Mouse (Mus musculus) monocyte, adult 5-6 weeks (primary cell): ENCODE data around the gene Slc22a7. TPM values are rescaled to one million over a fixed set of nuclear protein-coding genes. Genes with fewer than 3 reads are reported as not detected.

ENCODE experiments used
- ATAC-seq: fragments of 153-309, 156-312 bp; replicated peaks from 2 replicates; pipeline ENCODE4 v1.8.0; 2017; ENCODE audit warnings: mild to moderate bottlenecking; ENCODE audit not compliant: low TSS enrichment, insufficient number of reproducible peaks, severe bottlenecking, poor library complexity, low FRiP score
- total RNA-seq: library from RNA; stranded (forward); fragments of 200-1000, 200-491, 200-594 nt; gene quantifications from 3 replicates; pipeline ENCODE4 v1.2.3, GENCODE M21; 2017

Slc22a7 gene
- total RNA-seq, 1 experiment from 2014 or later: not detected

- no peak for ATAC-seq
These were observed 6.8 kb upstream of the Slc22a7 start for GRCm38 (mm10) chr17:46444839-46445579.

DNA sequence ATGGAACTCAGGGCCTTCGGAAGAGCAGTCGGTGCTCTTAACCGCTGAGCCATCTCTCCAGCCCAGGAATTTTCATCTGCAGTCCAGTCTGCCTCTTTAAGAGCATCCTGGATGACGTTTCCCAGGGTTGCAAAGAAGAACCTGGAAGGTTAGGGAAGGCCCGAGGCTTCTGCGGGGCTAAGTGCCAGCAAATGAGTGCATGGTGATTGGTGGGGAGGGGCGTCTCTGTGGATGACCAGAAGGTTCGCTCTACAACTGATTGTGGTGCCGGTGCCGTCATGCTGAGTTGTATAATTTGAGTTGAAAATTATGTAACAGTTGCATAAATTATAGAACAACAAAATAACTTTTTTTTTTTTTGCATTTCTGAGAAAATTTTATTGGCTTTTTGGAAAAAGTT, 919 bp upstream of the Slc22a7 start:
- no peak for ATAC-seq

DNA sequence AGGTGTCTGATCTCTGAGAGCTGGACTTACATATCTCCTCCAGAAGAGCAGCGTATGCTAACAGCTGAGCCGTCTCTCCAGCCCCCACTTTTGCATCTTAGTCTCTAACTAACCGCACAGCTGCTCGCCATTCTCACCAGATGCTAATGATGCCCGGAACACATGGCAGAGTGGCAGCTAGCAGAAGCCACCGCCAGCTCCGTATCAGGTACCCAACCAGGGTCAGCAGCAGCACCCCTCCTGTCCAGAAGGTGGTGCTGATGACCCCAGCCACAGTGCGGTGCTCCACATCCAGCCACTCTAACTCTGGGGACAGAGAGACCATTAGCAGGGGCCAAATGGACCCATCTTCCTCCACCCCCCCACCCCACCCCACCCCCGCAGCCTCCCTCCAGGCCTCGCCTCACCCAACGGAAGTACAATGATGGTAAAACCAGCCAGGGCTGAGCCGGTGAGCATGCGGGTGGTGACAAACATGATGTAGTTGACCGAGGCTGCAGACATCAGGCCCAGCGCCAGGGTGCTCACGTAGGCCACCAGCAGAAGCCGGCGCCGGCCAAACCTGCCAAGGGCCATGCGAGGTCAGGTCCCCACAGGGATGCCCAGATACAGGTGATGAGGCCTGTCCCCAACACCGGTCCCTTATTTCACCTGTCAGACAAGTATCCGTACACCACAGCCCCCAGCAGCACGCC, 1.4 kb downstream of the Slc22a7 start:
- ATAC-seq: 0 out of 2 replicates have a peak, but pooled peaks have one; percentile 34

DNA sequence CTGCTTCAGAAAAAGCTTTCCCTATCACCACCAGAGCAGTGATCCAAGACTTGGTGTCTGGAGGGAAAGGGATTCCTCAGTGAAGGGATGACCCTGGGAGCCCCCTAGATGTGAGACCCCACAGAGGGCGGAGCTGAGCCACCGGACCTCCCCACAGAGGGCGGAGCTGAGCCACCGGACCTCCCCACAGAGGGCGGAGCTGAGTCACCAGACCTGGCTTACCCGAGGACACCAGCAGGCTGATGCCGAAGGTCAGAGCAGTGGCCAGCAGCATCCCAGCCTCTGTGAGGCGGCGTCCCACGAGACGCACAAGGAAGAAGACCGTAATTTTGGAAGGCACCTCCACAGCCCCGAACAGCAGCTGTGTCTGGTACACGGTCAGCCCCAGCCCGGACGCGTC, 4.6 kb downstream of the Slc22a7 start:
- no peak for ATAC-seq

DNA sequence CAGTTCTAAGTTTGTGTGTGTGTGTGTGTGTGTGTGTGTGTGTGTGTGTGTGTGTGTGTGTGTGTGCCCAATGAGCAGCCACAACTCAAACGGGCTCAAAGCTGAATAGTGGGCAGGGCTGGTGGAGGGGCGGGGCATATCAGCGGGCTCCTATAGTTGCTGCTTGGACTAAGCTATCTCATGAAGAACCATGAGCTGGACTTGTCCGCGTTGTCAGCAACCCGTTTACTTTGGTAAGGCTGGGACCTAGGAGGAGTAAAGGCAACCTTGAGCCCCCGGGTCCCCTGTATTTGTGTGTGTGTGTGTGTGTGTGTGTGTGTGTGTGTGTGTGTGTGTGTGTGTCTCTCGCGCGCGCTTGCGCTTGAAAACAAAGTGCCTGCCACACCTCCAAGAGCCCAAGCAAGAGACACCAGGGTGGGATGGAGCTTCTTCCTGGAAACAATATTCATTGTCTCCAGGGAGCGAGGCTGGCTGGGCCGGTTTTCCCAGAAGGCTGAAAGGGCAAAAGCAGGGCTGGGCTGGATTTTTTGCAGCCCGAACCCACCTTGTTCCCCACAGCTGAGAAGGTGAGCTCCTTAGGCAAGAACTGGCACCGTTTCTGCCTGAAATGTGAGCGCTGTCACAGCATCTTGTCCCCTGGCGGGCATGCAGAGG, 9.4 kb downstream of the Slc22a7 start, which contains the start of gene Crip3:
TSS of gene Crip3 (plus strand) at position 166 of the 654 bp plus-strand sequence.
- no peak for ATAC-seq

- no peak for ATAC-seq
These were observed 11.8 kb downstream of the Slc22a7 start for GRCm38 (mm10) chr17:46426496-46426895.

DNA sequence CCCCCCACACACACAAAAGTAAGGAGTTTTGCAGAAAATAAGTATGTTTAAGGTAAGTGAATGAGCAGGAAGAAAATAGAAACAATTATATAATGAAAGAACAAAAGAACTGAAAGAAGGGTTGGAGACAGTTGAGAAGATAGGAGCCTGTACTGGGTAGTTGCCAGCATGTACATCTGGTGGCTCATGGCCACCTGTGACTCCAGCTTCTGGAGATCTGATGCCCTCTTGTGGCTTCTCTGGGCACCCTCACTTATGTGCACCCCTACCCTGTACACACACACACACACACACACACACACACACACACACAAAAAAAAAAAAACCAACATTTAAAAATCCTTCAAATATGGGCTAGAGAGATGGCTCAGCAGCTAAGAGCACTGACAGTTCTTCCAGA, 18.5 kb downstream of the Slc22a7 start:
- no peak for ATAC-seq

DNA sequence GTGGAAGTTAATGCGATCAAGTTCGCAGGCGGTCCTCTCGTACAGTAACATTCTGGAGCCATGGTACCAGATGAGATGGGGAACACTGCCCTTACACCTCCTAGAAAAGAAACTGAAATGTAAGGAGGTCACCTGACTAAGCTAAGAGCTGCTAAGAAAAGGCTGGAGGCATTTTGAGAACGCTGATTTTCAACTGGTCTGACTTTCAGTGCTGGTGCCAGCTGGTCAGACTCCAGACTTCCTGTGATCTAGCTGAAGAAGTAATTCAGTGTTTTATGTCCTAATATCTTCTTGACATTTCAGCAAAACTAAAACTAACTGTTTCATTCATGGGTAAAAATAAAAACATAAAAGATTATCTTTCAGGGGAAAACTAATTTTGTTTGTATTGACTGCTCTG, 19.6 kb downstream of the Slc22a7 start:
- ATAC-seq: no peak

- no peak for ATAC-seq
These were observed 29.8 kb downstream of the Slc22a7 start for GRCm38 (mm10) chr17:46408478-46408877.

GRCm38 (mm10) chr17:46394631-46395030, 43.6 kb downstream of the Slc22a7 start:
- ATAC-seq: no peak

DNA sequence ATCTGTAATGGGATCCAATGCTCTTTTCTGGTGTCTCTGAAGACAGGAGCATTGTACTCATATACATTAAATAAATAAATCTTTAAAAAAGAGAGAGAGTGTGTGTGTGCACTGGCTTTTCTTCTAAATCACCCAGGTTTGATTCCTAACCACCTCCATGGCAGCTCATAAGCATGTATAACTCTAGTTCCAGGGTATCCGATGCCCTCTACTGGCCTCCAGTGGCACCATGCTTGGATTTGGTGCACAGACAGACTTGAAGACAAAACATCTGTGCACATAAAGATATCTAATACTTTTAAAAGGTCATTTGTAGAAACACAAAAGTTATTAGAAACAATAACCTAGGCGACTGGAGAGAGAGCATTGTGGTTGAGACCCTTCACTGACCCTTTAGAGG, 45.2 kb downstream of the Slc22a7 start:
- no peak for ATAC-seq

DNA sequence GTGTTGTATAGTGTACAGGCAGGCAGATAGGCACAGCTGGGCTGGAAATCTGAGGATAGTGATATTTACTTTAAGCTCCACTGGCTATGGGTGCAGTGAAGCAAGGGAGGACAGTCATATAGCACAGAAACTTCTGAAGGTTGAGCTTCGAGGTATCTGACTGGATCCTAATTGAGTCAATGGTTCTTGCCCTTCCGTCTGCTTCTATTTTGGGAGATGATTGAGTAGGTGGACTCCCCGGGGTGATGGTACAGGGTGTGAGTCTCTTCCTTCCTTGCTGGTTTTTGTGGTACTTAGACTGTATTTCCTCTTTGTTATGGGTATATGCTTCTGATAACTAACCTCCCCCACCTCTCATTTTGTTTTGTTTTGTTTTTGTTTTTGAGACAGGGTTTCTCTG, 50.1 kb downstream of the Slc22a7 start:
- no peak; the same call in 1 of the 2 replicates for ATAC-seq

DNA sequence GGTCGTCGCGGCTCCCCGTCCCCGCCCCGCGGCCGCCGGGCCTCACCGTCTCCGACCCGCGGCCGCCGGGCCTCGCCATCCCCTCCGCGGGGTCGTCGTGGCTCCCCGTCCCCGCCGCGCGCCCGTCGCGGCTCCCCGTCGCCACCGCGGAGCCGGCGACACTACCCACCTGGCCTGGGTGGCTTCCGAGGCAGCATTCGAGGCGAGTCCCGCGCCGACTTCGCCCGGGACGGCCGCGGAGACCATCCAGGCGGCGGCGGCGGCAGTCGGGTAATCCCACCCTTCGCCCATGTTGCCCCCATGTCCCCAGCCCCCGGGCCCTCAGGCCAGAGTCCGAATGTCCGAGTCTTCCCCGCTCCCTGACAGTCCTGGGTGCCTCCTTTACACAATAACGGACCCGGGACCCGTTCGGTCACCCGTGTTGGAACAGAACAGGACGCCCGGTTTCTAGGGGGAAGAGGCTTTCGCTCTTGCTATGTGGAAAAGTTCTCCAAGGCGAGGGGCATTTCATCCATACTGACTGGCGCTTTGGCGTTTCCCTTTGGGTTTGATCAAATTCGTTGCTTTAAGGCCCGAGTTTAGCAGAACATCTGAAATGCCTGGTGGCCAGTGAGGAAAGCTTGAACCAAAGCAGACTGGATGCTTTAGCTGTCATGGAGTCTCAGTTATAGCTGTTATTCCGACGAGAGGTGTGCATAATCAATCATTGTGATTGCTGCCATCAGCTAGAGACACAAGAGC, 54.0 kb downstream of the Slc22a7 start:
- ATAC-seq: no peak

DNA sequence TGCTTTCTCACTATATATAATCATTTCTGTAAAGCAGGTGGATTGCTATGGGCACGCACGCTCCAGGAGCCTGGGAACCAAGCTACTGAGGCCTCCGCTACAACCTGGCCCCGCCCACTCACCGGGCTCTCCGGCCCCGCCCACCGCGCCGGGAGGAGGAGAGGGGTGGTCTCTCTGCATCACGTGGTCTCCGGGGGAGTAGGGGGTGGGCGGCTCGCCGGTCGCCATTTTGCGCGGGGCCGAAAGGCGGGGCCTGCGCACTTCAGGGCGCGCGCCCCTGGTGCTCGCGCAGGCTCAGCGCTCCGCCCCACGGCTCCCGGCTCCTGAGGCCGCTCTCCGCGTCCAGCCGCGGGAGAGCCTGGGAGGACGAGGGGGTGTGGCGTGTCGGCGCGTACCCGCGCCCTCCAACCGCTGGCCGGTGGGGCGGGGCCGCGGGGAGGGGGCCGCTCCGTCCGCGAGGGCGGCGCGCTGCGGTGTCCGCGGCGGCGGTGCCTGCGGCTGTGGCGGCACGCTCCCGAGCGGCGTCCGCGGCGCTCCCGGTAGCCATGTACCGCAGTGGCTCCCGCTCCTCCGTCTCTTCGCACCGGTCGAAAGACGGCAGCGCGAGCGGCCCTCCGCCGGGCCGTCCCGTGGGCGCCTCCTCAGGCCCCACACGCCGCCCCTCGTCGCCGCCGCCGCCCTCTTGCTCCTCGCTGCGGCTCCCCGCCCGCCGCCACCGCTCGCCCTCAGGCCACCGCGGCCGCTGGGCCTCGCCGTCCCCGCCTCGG, 54.8 kb downstream of the Slc22a7 start, which contains the start of gene Zfp318:
TSS of gene Zfp318 (plus strand) at position 438 of the 767 bp plus-strand sequence.
- ATAC-seq: peak; percentile 83

Other genes with a start within 250 kb of the Slc22a7 start
- gene Polh, start 235.8 kb downstream of the Slc22a7 start, total RNA-seq: 7.5 to 15.6 TPM (median 7.7 TPM) in 3 replicates
- gene Xpo5, start 235.7 kb downstream of the Slc22a7 start, total RNA-seq: 20.3 to 29.2 TPM (median 21.2 TPM) in 3 replicates
- 37.2 to 47.6 TPM (median 42.7 TPM) in 3 replicates for gene Polr1c, start 190.4 kb downstream of the Slc22a7 start, total RNA-seq
- 57.8 to 85.4 TPM (median 76.1 TPM) in 3 replicates for gene Yipf3, start 190.4 kb downstream of the Slc22a7 start, total RNA-seq
- gene Lrrc73, start 184.9 kb downstream of the Slc22a7 start, total RNA-seq: 0.58 TPM in 1 of 3 replicates, not detected in the others
- 14.6 to 18.0 TPM (median 18.0 TPM) in 3 replicates for gene Tjap1, start 155.4 kb downstream of the Slc22a7 start, total RNA-seq
- gene Dlk2, start 141.0 kb downstream of the Slc22a7 start, total RNA-seq: not detected in 3 replicates
- gene Abcc10, start 110.1 kb downstream of the Slc22a7 start, total RNA-seq: 2.8 to 3.4 TPM (median 3.0 TPM) in 3 replicates
- gene Zfp318, start 54.7 kb downstream of the Slc22a7 start, total RNA-seq: 23.5 to 54.0 TPM (median 33.9 TPM) in 3 replicates
- not detected in 3 replicates for gene Crip3, start 9.5 kb downstream of the Slc22a7 start, total RNA-seq
- gene Ttbk1, start 49.2 kb upstream of the Slc22a7 start, total RNA-seq: under 0.01 to 0.58 TPM (median 0.48 TPM) in 3 replicates
- gene Dnph1, start 58.3 kb upstream of the Slc22a7 start, total RNA-seq: not detected in 3 replicates
- gene Cul9, start 107.9 kb upstream of the Slc22a7 start, total RNA-seq: 4.4 to 7.6 TPM (median 4.9 TPM) in 3 replicates
- gene Srf, start 117.7 kb upstream of the Slc22a7 start, total RNA-seq: 24.8 to 46.0 TPM (median 36.6 TPM) in 3 replicates
- not detected in 3 replicates for gene Ptk7, start 191.0 kb upstream of the Slc22a7 start, total RNA-seq
- 15.6 to 18.9 TPM (median 18.5 TPM) in 3 replicates for gene Klc4, start 207.6 kb upstream of the Slc22a7 start, total RNA-seq
- gene Mrpl2, start 207.8 kb upstream of the Slc22a7 start, total RNA-seq: 26.1 to 33.3 TPM (median 28.5 TPM) in 3 replicates
- 2.0 to 3.2 TPM (median 3.2 TPM) in 3 replicates for gene Cul7, start 211.9 kb upstream of the Slc22a7 start, total RNA-seq
- 52.8 to 99.5 TPM (median 65.5 TPM) in 3 replicates for gene Rrp36, start 235.9 kb upstream of the Slc22a7 start, total RNA-seq
- gene Mea1, start 240.3 kb upstream of the Slc22a7 start, total RNA-seq: 79.9 to 102 TPM (median 82.5 TPM) in 3 replicates
- gene Klhdc3, start 242.5 kb upstream of the Slc22a7 start, total RNA-seq: 24.6 to 30.1 TPM (median 28.5 TPM) in 3 replicates